In the genomic region with DNA sequence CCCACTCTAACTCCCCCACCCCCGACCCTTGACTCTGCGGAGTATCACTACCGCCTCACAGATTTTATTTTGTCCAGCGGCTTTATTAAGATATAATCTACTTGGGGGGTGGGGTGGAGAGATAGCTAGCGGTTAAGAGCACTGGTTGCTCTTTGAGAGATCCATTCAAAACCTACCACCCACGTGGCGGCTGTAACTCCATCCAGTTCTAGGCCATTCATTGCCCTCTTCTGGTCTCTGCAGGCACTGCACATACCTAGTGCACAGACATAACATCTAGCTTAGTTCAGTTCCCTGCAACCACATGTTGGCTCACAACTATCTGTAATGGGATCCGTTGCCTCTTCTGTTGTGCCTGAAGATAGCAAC, we compare ENCODE assay signal across 8 mouse cellular contexts. TPM values are rescaled to one million over a fixed set of nuclear protein-coding genes. Genes with fewer than 3 reads are reported as not detected.
A peak's percentile ranks its signal among the peaks of the same experiment; 100 is the strongest.
DNase-seq lines count a peak whose midpoint lies in the region; ATAC-seq and TF ChIP-seq lines count a peak whose summit lies in the region.

No protein-coding gene starts in this region.

- peak; percentile 96 for DNase-seq in heart, adult 11 months
- DNase-seq in heart, postnatal 25 days (ENCODE audit: low spot score): no peak
- DNase-seq in brain, embryonic 14.5 days (ENCODE audit: low read depth): peak; percentile 85
- peak; percentile 79 for DNase-seq in heart, postnatal 4 days
- peak; percentile 84 to 89 for DNase-seq in kidney, postnatal 4 days
- peak; percentile 84 for DNase-seq in lung, postnatal 10 days
- DNase-seq in retina, embryonic 14.5 days (ENCODE audit: low spot score): peak; percentile 80

- no peaks in the 10 kb centered on the region; the same call in 1 of the 2 replicates for H3K27me3 ChIP-seq in forebrain, embryonic 13.5 days

- peaks cover 3% of the 10 kb centered on the region; the same call in 1 of the 2 replicates for H3K9me3 ChIP-seq in forebrain, embryonic 13.5 days (replicated peaks)

- no peak overlapping the region for H3K9ac ChIP-seq in forebrain, embryonic 13.5 days

- no peak overlapping the region for H3K27ac ChIP-seq in forebrain, embryonic 13.5 days

- peak; percentile 74 for TF ChIP-seq CTCF in brain, embryonic 14.5 days (IDR thresholded peaks at IDR 0.05; ENCODE audit: borderline replicate concordance, extremely low read depth, insufficient read depth, insufficient read length)

- peak; percentile 85 for ATAC-seq in forebrain, embryonic 13.5 days

- H3K4me1 ChIP-seq in forebrain, embryonic 13.5 days: 0 out of 2 replicates have a peak, but pooled peaks cover 8% of the 10 kb centered on the region

- no peak for TF ChIP-seq POLR2A in brain, embryonic 14.5 days (IDR thresholded peaks at IDR 0.05; ENCODE audit: borderline replicate concordance, extremely low read depth, insufficient read depth, insufficient read length, poor library complexity, severe bottlenecking)

- peaks cover 23% of the 10 kb centered on the region for H3K36me3 ChIP-seq in forebrain, embryonic 13.5 days (ENCODE audit: poor library complexity, severe bottlenecking)

- H3K4me3 ChIP-seq in forebrain, embryonic 13.5 days: no peak overlapping the region

- WGBS in forebrain, embryonic 13.5 days: 6% methylated on average over 8 of the region's 8 CpGs

- peak overlapping the region; percentile 43 for H3K4me2 ChIP-seq in forebrain, embryonic 13.5 days

- intact Hi-C loops in heart, postnatal 25 days (cut with DNase I): loop anchor here (1.0 kb wide), 1 partner anchor 153 kb away; no protein-coding TSS in a partner anchor

RNA-seq across cellular contexts. Expression of gene Numbl, which starts 27.4 kb away (rescaled TPM):
- 1 to 10 TPM; 4.5 to 5.3 TPM for total RNA-seq in heart, postnatal 25 days (2021)
- polyA plus RNA-seq in brain, embryonic 14.5 days (2012; rRNA removed): 109 and 112 TPM in 2 replicates
- polyA plus RNA-seq in forebrain, embryonic 13.5 days (2015; fragmentation: Nextera tagmentation; extraction: Ambion mirVana): 31.1 and 32.3 TPM in 2 replicates
- 10 to 100 TPM; 11.5 to 12.1 TPM for total RNA-seq in heart, postnatal 4 days (2021)

RNA-seq across cellular contexts. Expression of gene Ltbp4, which starts 51.8 kb away (rescaled TPM):
- total RNA-seq in heart, postnatal 25 days (2021): 100 to 1,000 TPM; 210 to 247 TPM
- 24.3 and 24.4 TPM in 2 replicates for polyA plus RNA-seq in brain, embryonic 14.5 days (2012; rRNA removed)
- polyA plus RNA-seq in forebrain, embryonic 13.5 days (2015; fragmentation: Nextera tagmentation; extraction: Ambion mirVana): 10.5 and 13.4 TPM in 2 replicates
- total RNA-seq in heart, postnatal 4 days (2021): 100 to 1,000 TPM; 238 to 255 TPM

RNA-seq across cellular contexts. Expression of gene Coq8b, which starts 52.9 kb away (rescaled TPM):
- total RNA-seq in heart, postnatal 25 days (2021): 1 to 10 TPM; 7.3 to 8.1 TPM
- polyA plus RNA-seq in brain, embryonic 14.5 days (2012; rRNA removed): 42.6 and 50.1 TPM in 2 replicates
- polyA plus RNA-seq in forebrain, embryonic 13.5 days (2015; fragmentation: Nextera tagmentation; extraction: Ambion mirVana): 22.3 and 25.5 TPM in 2 replicates
- total RNA-seq in heart, postnatal 4 days (2021): 10 to 100 TPM; 10.2 to 11.2 TPM

RNA-seq across cellular contexts. Expression of gene Itpkc, which starts 57.2 kb away (rescaled TPM):
- total RNA-seq in heart, postnatal 25 days (2021): 1 to 10 TPM; 4.4 to 4.7 TPM
- 15.3 and 15.9 TPM in 2 replicates for polyA plus RNA-seq in brain, embryonic 14.5 days (2012; rRNA removed)
- polyA plus RNA-seq in forebrain, embryonic 13.5 days (2015; fragmentation: Nextera tagmentation; extraction: Ambion mirVana): 4.6 and 5.4 TPM in 2 replicates
- total RNA-seq in heart, postnatal 4 days (2021): 1 to 10 TPM; 4.6 to 5.3 TPM
